Mouse (Mus musculus): ENCODE measurements around the gene Slc17a1.

- TF ChIP-seq CTCF (IDR thresholded peaks at IDR 0.05; ENCODE audit: insufficient read depth, low read depth, low read length) (no peak), POLR2A (IDR thresholded peaks at IDR 0.05; ENCODE audit: insufficient read depth, low read depth, low read length) (no peak)
These were observed 48.6 kb downstream of the Slc17a1 start for GRCm38 (mm10) chr13:23916132-23916531.

Measured in olfactory bulb, adult 2 months (tissue).